Mouse (Mus musculus): Measurements from ENCODE around the gene Clps.

Gene Clps

GRCm38 (mm10) chr17:28553040-28553793, 7.3 kb downstream of the Clps start:
- DNase-seq (ENCODE audit: low read depth) = peak; percentile 25

- DNase-seq (ENCODE audit: low read depth) = no peak
These were observed 11.5 kb downstream of the Clps start, which contains the start of gene Clpsl2 for GRCm38 (mm10) chr17:28549111-28549510. Gene Clpsl2 (plus strand): TSS chr17:28549411.

DNA sequence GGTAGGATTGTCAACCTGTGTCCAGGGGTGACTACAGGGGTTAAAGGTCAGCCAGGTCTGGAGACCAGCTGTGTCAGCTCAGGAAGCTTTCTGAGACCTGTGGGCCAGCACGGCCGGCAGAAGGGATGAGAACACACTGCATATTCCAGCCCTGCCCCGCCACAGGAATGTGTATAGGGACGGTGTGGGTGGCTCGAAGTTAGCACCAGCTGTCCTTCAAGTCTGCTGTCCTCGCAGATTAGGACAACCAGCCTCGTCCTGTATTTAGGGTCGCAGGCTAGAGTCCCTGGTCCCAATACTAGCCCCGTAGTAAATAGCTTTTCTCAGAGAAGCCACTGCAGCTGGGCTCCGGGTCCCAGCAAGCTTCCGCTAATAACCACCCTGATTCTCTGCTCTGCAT, 12.0 kb downstream of the Clps start:
- no peak for DNase-seq (ENCODE audit: low read depth)

- no peak for DNase-seq (ENCODE audit: low read depth)
These were observed 13.6 kb downstream of the Clps start for GRCm38 (mm10) chr17:28546925-28547324.

- no peak for DNase-seq (ENCODE audit: low read depth)
These were observed 22.7 kb downstream of the Clps start for GRCm38 (mm10) chr17:28537881-28538280.

DNA sequence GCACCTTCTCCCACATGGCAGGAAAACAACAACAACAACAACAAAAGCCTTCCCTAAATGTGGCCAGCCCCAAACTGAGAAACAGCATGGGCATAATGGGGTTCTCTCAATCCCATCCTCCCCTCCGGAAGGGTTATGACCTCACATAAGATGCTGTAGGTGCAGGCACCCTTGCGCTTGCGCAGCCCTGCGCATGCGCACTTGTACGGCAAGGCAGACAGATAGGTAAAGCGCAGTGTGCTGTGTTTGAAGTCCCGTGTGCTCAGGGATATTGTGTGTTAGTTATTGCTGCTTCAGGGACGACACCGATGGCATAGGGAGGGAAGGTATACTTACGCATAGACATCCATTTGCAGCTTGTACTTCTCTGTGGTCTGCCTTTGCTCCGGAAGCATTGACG, 27.2 kb downstream of the Clps start:
- DNase-seq (ENCODE audit: low read depth) = no peak

GRCm38 (mm10) chr17:28532557-28532956, 28.0 kb downstream of the Clps start:
- no peak for DNase-seq (ENCODE audit: low read depth)

- DNase-seq (ENCODE audit: low read depth) = no peak
These were observed 28.6 kb downstream of the Clps start for GRCm38 (mm10) chr17:28531946-28532345.

DNA sequence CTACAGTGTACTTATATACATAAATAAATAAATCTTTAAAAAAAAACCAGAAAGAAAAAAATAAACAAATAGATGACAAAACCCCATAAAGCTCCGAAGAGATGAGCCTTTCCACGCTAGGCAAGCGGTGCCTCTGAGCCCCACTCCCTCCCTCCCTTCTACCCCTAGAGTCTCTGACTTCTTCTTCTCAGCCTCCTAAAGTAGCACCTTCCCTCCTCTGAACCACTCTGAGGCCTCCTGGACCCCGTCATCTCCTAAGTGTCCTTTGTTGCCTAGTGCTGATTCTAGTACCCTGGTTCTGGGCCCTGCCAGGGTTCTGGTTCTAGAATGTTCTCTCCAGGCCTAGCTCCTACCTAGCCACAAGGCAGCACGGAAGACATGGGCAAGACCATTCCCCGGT, 30.1 kb downstream of the Clps start, which contains the start of gene Armc12:
TSS of gene Armc12 (plus strand) at position 301 of the 400 bp plus-strand sequence.
- DNase-seq (ENCODE audit: low read depth) = no peak

DNA sequence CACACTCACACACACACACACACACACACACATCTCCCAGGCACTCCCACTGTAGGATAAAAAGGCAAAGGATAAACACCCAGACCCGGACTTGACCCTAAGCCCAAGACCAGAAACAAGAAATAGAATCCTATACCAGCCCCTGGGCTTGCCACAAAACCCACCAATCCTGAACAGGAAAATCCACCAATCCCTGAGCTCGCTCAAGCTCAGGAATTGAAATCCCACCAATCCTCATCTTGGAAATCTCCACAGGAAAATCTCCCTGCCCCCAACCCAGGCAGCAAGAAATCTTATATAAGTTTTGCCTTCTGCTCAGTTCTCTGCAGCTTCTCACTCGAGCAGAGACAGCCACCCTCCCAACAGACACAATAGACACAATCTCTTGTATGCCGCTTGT, 31.4 kb downstream of the Clps start:
- DNase-seq (ENCODE audit: low read depth) = no peak

GRCm38 (mm10) chr17:28528043-28528351, 32.6 kb downstream of the Clps start:
- DNase-seq (ENCODE audit: low read depth) = peak; percentile 79

- no peak for DNase-seq (ENCODE audit: low read depth)
These were observed 33.2 kb downstream of the Clps start for GRCm38 (mm10) chr17:28527184-28528042.

- no peak for DNase-seq (ENCODE audit: low read depth)
These were observed 35.6 kb downstream of the Clps start for GRCm38 (mm10) chr17:28524831-28525430.

DNA sequence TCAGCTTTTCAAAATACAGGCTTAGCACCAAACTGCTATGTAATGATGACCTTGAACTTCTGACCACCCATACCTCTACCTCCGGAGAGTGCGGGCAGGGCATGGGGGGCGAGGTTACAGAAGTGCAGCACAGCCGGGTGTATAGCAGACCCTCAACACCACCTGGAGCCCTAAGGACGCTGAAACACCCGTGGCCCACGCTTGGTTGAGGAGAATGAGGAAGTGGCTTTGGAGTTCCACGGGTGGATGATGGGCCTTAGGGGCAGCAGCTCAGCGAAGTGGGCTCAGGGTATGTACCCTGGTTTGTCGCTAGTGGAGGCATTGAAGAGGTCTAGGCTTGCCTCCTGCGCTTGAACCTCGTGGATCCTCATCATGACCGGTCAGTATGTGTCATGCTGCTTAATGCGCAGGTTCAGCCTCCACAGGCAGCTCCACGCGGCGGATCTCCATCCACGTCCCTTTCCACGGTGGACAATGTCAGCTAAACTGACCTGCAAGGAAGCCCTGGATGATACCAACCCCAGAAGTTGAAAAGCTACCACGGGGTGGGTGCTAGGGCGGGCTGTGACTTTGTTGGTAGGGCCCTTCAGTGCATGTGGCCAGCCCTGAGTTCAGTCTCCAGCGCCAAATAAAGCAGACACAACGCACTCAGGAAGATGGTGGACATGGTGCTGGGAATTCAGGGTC, 36.4 kb downstream of the Clps start:
- DNase-seq (ENCODE audit: low read depth) = no peak

- DNase-seq (ENCODE audit: low read depth) = no peak
These were observed 37.1 kb downstream of the Clps start for GRCm38 (mm10) chr17:28523355-28524008.

GRCm38 (mm10) chr17:28522623-28523354, 37.8 kb downstream of the Clps start:
- peak; percentile 77 for DNase-seq (ENCODE audit: low read depth)

- no peak for DNase-seq (ENCODE audit: low read depth)
These were observed 38.6 kb downstream of the Clps start for GRCm38 (mm10) chr17:28521920-28522319.

GRCm38 (mm10) chr17:28521071-28521726, 39.4 kb downstream of the Clps start:
- DNase-seq (ENCODE audit: low read depth) = no peak

DNA sequence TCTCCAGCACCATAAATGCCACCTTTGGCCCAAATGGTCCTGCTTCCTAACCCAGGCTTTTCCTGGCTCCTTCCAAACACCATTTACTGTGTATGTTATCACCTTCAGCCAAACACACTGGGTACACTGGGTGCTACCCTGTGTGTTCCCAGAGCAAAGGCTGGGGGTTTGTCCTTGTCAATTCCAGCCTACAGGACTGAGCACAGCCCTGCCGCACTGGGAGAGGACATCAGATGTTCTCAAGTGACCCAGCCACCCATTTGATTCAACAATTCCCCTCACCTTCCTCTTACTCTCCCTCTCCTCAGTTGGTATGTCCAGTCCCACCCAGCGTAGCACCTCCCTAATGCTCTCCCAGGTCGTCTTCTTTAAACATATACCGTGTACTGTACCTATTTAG, 40.0 kb downstream of the Clps start:
- no peak for DNase-seq (ENCODE audit: low read depth)

GRCm38 (mm10) chr17:28519827-28520226, 40.7 kb downstream of the Clps start:
- DNase-seq (ENCODE audit: low read depth) = no peak
